Mouse (Mus musculus) intestine, postnatal 0 days (tissue): Measurements from ENCODE around the gene Opalin. TPM values are rescaled to one million over a fixed set of nuclear protein-coding genes. Genes with fewer than 3 reads are reported as not detected.

Experiments used
- ATAC-seq: fragments of 200-750 bp; cut with Nextera tagmentation; 2 replicates; pipeline ENCODE4 v1.8.0; 2017; ENCODE audit warnings: mild to moderate bottlenecking, moderate TSS enrichment, moderate library complexity
- H3K27ac ChIP-seq: fragments of 300-500 bp; sonication (generic); 2 replicates; pipeline ENCODE4 v1.5.1; 2014; ENCODE audit warnings: mild to moderate bottlenecking, low read depth, low read length, moderate library complexity
- H3K27me3 ChIP-seq: fragments of 300-500 bp; sonication (generic); replicated peaks from 2 replicates; pipeline ENCODE4 v1.6.1; 2014; ENCODE audit warnings: low read length, mixed read lengths; ENCODE audit not compliant: control insufficient read depth, insufficient read depth
- H3K36me3 ChIP-seq: fragments of 300-500 bp; sonication (generic); 2 replicates; pipeline ENCODE4 v1.6.1; 2014; ENCODE audit warnings: mild to moderate bottlenecking, moderate library complexity; ENCODE audit not compliant: control insufficient read depth, insufficient read depth
- H3K4me1 ChIP-seq: fragments of 300-500 bp; sonication (generic); replicated peaks from 2 replicates; pipeline ENCODE4 v1.6.1; 2014; ENCODE audit warnings: antibody characterized with exemption, low read length, mixed read lengths; ENCODE audit not compliant: control insufficient read depth, insufficient read depth
- H3K4me2 ChIP-seq: fragments of 300-500 bp; sonication (generic); replicated peaks from 2 replicates; pipeline ENCODE4 v1.6.1; 2014; ENCODE audit warnings: low read depth, mild to moderate bottlenecking, moderate library complexity
- H3K4me3 ChIP-seq: fragments of 300-500 bp; sonication (generic); 2 replicates; pipeline ENCODE4 v1.5.1; 2014; ENCODE audit warnings: low read depth, low read length
- H3K9ac ChIP-seq: fragments of 300-500 bp; sonication (generic); 2 replicates; pipeline ENCODE4 v1.6.1; 2014; ENCODE audit warnings: mild to moderate bottlenecking, low read depth, low read length
- H3K9me3 ChIP-seq: fragments of 300-500 bp; sonication (generic); 2 replicates; pipeline ENCODE4 v1.6.1; 2016; ENCODE audit warnings: mixed run types; ENCODE audit not compliant: control insufficient read depth
- CTCF ChIP-seq: sonication (generic); IDR thresholded peaks from 2 replicates; pipeline ENCODE4 v1.5.1; 2016; ENCODE audit warnings: low read depth, mild to moderate bottlenecking, control low read depth, antibody characterized with exemption, moderate library complexity
- WGBS: fragments of 180-500 bp; shearing (Covaris S2); extraction: QIAGEN DNeasy Blood & Tissue Kit; methylation state at CpG from one replicate; pipeline ENCODE4 v1.1.7; 2014; 5-methylcytosine and 5-hydroxymethylcytosine counted together
- polyA plus RNA-seq: library from polyadenylated mRNA; unstranded; fragments of >200 nt; fragmentation: Nextera tagmentation; extraction: Ambion mirVana; gene quantifications from 2 replicates; pipeline ENCODE4 v1.2.1, GENCODE M21; 2015

Opalin gene
- polyA plus RNA-seq, 1 experiment from 2014 or later, result not detected

DNA sequence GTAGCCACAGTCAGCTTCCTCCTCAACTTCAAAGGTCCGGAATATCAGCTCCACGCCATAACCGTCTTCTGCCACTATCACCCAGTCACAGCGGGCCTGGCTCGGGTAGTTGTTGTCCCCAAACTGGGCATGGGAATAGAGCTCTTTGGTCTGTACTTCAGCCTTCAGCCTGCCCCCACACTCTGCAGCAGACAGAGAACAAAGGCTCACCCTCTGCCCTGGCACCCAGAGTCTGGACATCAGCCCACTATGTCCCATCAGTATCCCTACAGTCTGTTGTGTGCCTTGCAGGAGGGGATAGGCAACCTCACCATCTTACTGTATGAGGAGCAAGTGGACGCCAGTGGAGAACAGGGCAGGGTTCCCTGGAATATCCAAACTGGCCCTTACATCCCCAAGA lies 9.4 kb upstream of the Opalin start:
- H3K27me3 ChIP-seq, result no peaks in the 10 kb centered on the region
- no peaks in the 10 kb centered on the region for H3K36me3 ChIP-seq
- no peak for TF ChIP-seq CTCF
- no peaks in the 10 kb centered on the region for H3K9me3 ChIP-seq
- no peak overlapping the region for H3K4me3 ChIP-seq
- H3K4me1 ChIP-seq, result no peaks in the 10 kb centered on the region
- H3K9ac ChIP-seq, result no peak overlapping the region
- H3K4me2 ChIP-seq, result no peak overlapping the region
- WGBS, result 83% methylated on average over 6 of the region's 6 CpGs
- no peak overlapping the region for H3K27ac ChIP-seq
- ATAC-seq, result no peak

GRCm38 (mm10) chr19:41083646-41084045 lies 6.7 kb upstream of the Opalin start:
- Histone ChIP-seq H3K27ac (no peak overlapping the region), H3K27me3 (no peaks in the 10 kb centered on the region), H3K4me1 (no peaks in the 10 kb centered on the region), H3K4me2 (no peak overlapping the region), H3K36me3 (no peaks in the 10 kb centered on the region), H3K9me3 (no peaks in the 10 kb centered on the region), H3K9ac (no peak overlapping the region), H3K4me3 (no peak overlapping the region)
- no peak for TF ChIP-seq CTCF
- no peak for ATAC-seq
- 77% methylated on average over 14 of the region's 14 CpGs for WGBS

DNA sequence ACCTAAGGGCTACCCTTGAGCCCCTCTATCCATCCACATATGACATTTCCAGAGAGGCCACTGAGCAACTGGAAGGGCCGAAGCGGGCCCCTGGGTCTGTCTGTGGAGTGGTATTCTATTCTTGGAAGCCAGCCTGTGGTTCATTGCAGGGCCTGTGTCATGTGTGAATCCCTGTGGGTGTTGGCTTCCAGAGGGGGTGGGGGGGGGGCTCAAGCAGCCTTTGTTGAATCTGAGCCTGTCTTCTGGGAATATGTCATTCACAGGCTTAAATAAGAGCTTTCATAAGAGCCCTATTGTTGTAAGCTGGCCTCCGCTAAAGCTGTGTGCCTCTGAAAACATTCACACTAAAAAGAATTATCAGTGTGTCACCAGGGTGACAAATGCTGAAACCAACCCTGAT lies 4.7 kb upstream of the Opalin start:
- Histone ChIP-seq H3K4me2 (no peak overlapping the region), H3K4me3 (no peak overlapping the region), H3K9ac (no peak overlapping the region), H3K36me3 (no peaks in the 10 kb centered on the region), H3K9me3 (no peaks in the 10 kb centered on the region), H3K27me3 (no peaks in the 10 kb centered on the region), H3K4me1 (no peaks in the 10 kb centered on the region), H3K27ac (no peak overlapping the region)
- no peak for TF ChIP-seq CTCF
- ATAC-seq, result no peak
- 77% methylated on average over 3 of the region's 3 CpGs for WGBS

DNA sequence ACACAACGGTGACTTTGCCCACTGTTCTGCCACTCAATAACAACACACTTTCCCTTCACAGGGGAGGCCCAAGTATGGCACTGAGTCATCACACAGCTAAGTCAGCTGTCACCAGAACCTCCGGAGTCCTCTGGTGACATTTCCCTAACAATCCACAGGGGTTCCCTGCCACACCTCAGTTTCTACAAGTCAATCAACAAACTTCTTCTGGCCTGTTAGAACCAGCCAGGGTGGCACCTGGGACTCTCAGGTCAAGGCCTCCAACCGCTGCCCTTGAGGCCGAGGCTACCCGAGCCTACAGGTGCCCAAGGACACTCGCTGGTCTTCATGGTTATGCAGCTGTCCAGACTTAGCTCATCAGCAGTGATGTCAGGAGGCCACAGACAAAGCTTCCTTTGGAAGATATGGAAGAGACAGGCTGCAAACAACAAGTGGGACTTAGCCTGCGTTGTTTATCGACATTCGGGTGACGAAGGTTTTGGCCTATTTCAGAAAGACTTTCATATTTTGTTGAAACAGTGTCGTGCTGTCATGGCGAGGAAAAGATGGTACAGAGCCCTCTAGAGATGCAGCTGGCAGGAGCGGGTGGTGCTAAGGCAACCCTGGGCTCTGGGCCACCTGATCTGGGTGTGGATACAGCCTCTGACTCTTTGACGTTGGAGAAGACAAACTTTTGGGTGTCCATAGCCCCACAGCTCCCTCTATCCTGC lies 3.0 kb downstream of the Opalin start:
- Histone ChIP-seq H3K9ac (no peak overlapping the region), H3K27me3 (no peaks in the 10 kb centered on the region), H3K4me2 (no peak overlapping the region), H3K4me1 (no peaks in the 10 kb centered on the region), H3K36me3 (no peaks in the 10 kb centered on the region), H3K4me3 (no peak overlapping the region), H3K9me3 (no peaks in the 10 kb centered on the region), H3K27ac (no peak overlapping the region)
- WGBS, result 77% methylated on average over 14 of the region's 14 CpGs
- TF ChIP-seq CTCF, result no peak
- ATAC-seq, result no peak

- 8% methylated on average over 8 of the region's 8 CpGs for WGBS
- peak; percentile 99 for TF ChIP-seq CTCF
- Histone ChIP-seq H3K9me3 (no peaks in the 10 kb centered on the region), H3K27ac (no peak overlapping the region), H3K4me3 (no peak overlapping the region), H3K9ac (no peak overlapping the region), H3K4me1 (no peaks in the 10 kb centered on the region), H3K36me3 (no peaks in the 10 kb centered on the region), H3K4me2 (no peak overlapping the region), H3K27me3 (no peaks in the 10 kb centered on the region; the same call in 1 of the 2 replicates)
- ATAC-seq, result no peak
Measured at GRCm38 (mm10) chr19:41071500-41071899, 5.4 kb downstream of the Opalin start.

GRCm38 (mm10) chr19:41054702-41055101 lies 22.2 kb downstream of the Opalin start:
- Histone ChIP-seq H3K4me3 (no peak overlapping the region), H3K36me3 (no peaks in the 10 kb centered on the region), H3K9me3 (no peaks in the 10 kb centered on the region), H3K9ac (no peak overlapping the region), H3K27me3 (no peaks in the 10 kb centered on the region), H3K4me1 (no peaks in the 10 kb centered on the region), H3K4me2 (no peak overlapping the region), H3K27ac (no peak overlapping the region)
- no peak for TF ChIP-seq CTCF
- 66% methylated on average over 4 of the region's 4 CpGs for WGBS
- no peak for ATAC-seq

DNA sequence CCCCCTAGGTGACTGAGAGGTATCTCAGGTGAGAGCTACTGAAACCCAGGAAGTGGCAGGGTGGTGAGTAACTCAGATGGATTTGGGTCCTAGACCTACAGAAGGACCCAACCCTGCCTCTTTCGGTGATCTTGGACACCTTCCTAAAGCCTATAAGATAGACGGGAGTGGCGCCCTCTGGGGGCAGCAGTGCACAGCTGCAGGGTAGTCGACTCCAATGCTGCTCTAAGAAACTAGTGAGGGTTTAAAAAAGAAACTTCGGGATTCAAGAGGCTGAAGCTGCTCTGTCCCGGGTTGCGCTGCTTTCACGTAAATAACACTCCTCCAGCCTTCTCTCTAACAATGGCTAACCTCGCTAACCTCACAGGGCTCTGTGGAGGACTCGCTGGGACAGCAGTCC lies 23.4 kb downstream of the Opalin start:
- H3K27ac ChIP-seq, result no peak overlapping the region
- no peak for ATAC-seq
- no peaks in the 10 kb centered on the region for H3K4me1 ChIP-seq
- no peak overlapping the region for H3K9ac ChIP-seq
- TF ChIP-seq CTCF, result peak; percentile 72
- WGBS, result 40% methylated on average over 10 of the region's 10 CpGs
- no peaks in the 10 kb centered on the region for H3K36me3 ChIP-seq
- H3K9me3 ChIP-seq, result no peaks in the 10 kb centered on the region
- no peak overlapping the region for H3K4me3 ChIP-seq
- no peak overlapping the region for H3K4me2 ChIP-seq
- no peaks in the 10 kb centered on the region for H3K27me3 ChIP-seq
